Mouse (Mus musculus): ENCODE measurements around the gene Yes1.

- TF ChIP-seq POLR2A (IDR thresholded peaks at IDR 0.05; ENCODE audit: borderline replicate concordance, extremely low read depth, low read depth, low read length): no peak
- no peak for TF ChIP-seq CTCF (IDR thresholded peaks at IDR 0.05; ENCODE audit: insufficient read depth, low read length)
These were observed 109.4 kb downstream of the Yes1 start for GRCm38 (mm10) chr5:32720416-32720815.

All from lung, adult 2 months (tissue).